Mouse (Mus musculus) cortical plate, adult 2 months (tissue): ENCODE data around the gene Lyve1.

Experiments used
- CTCF ChIP-seq: fragments of 200-500 bp; IDR thresholded peaks from 2 replicates; pipeline ENCODE4 v1.5.1; 2011; ENCODE audit warnings: mild to moderate bottlenecking, control low read depth, low read length; ENCODE audit not compliant: insufficient read depth; ENCODE audit errors: extremely low read depth
- POLR2A ChIP-seq: fragments of 200-500 bp; IDR thresholded peaks from 2 replicates; pipeline ENCODE4 v1.6.1; 2011; ENCODE audit warnings: mild to moderate bottlenecking, low read length, control low read depth; ENCODE audit not compliant: insufficient read depth; ENCODE audit errors: extremely low read depth

GRCm38 (mm10) chr7:110823995-110824953 is 38.8 kb downstream of the Lyve1 start:
- TF ChIP-seq CTCF, result no peak
- TF ChIP-seq POLR2A, result no peak
